9 mouse cellular contexts compared by ENCODE assay signal in genomic region chr8:95037106-95037925, GRCm38 (mm10). TPM values are rescaled to one million over a fixed set of nuclear protein-coding genes. Genes with fewer than 3 reads are reported as not detected.
DNase-seq lines count a peak whose midpoint lies in the region; ATAC-seq lines count a peak whose summit lies in the region.
"Had no signal": no experiment of that assay in that cellular context is flagged by ENCODE, and none has a peak within 500 bp of the region (broad histone marks: within the 10 kb centered on the region; RNA-seq: fewer than 3 reads in every experiment).

No protein-coding gene starts in this region.

- no peaks in the 10 kb centered on the region for H3K27me3 ChIP-seq in embryonic facial prominence, embryonic 14.5 days (replicated peaks; ENCODE audit: control insufficient read depth, insufficient read depth, low read length)
- no peaks in the 10 kb centered on the region for H3K27me3 ChIP-seq in liver, embryonic 16.5 days (ENCODE audit: control insufficient read depth, insufficient read depth, low read depth, low read length)
- H3K27me3 ChIP-seq: embryonic facial prominence, embryonic 12.5 days had no signal

- H3K4me2 ChIP-seq in embryonic facial prominence, embryonic 14.5 days (ENCODE audit: low read depth, low read length): no peak overlapping the region
- no peak overlapping the region for H3K4me2 ChIP-seq in liver, embryonic 16.5 days (ENCODE audit: low read depth, low read length)
- H3K4me2 ChIP-seq: embryonic facial prominence, embryonic 12.5 days had no signal

- H3K4me3 ChIP-seq in embryonic facial prominence, embryonic 14.5 days (ENCODE audit: low read depth, low read length): no peak overlapping the region
- H3K4me3 ChIP-seq in liver, embryonic 16.5 days (ENCODE audit: low read depth, low read length): no peak overlapping the region
- H3K4me3 ChIP-seq: embryonic facial prominence, embryonic 12.5 days had no signal

- H3K9me3 ChIP-seq in embryonic facial prominence, embryonic 14.5 days (ENCODE audit: control insufficient read depth, low read length): no peaks in the 10 kb centered on the region
- H3K9me3 ChIP-seq in liver, embryonic 16.5 days (replicated peaks; ENCODE audit: control insufficient read depth, low read length): no peaks in the 10 kb centered on the region
- H3K9me3 ChIP-seq: embryonic facial prominence, embryonic 12.5 days had no signal

- H3K9ac ChIP-seq in embryonic facial prominence, embryonic 14.5 days (ENCODE audit: low read depth, low read length): no peak overlapping the region
- no peak overlapping the region for H3K9ac ChIP-seq in liver, embryonic 16.5 days (ENCODE audit: low read depth, low read length)
- H3K9ac ChIP-seq: embryonic facial prominence, embryonic 12.5 days had no signal

- 58% methylated on average over 7 of the region's 7 CpGs for WGBS in embryonic facial prominence, embryonic 14.5 days
- WGBS in liver, embryonic 16.5 days (ENCODE audit: insufficient replicate concordance): 33% methylated on average over 7 of the region's 7 CpGs

- no peaks in the 10 kb centered on the region for H3K36me3 ChIP-seq in embryonic facial prominence, embryonic 14.5 days (ENCODE audit: control insufficient read depth, insufficient read depth, low read length)
- no peaks in the 10 kb centered on the region for H3K36me3 ChIP-seq in liver, embryonic 16.5 days (ENCODE audit: control insufficient read depth, insufficient read depth)
- H3K36me3 ChIP-seq: embryonic facial prominence, embryonic 12.5 days had no signal

- ATAC-seq in embryonic facial prominence, embryonic 14.5 days (ENCODE audit: low read depth): peak; percentile 93
- ATAC-seq in liver, embryonic 16.5 days (ENCODE audit: low read depth): peak; percentile 60
- ATAC-seq in CD4-positive, CD25-positive, alpha-beta regulatory T cell, adult 4 months: no peak

- peaks cover 6% of the 10 kb centered on the region; the same call in 1 of the 2 replicates for H3K4me1 ChIP-seq in embryonic facial prominence, embryonic 14.5 days (ENCODE audit: control insufficient read depth, insufficient read depth, low read length)
- H3K4me1 ChIP-seq in liver, embryonic 16.5 days (ENCODE audit: control insufficient read depth, low read depth, low read length): no peaks in the 10 kb centered on the region
- H3K4me1 ChIP-seq: embryonic facial prominence, embryonic 12.5 days had no signal

- DNase-seq in testis, postnatal 14 days (ENCODE audit: low spot score): peak; percentile 42
- DNase-seq in testis, postnatal 10 days (ENCODE audit: low spot score): no peak
- peak; percentile 82 for DNase-seq in embryonic facial prominence, embryonic 14.5 days (ENCODE audit: low spot score)
- peak; percentile 56 for DNase-seq in kidney, postnatal 10 days
- DNase-seq in right cerebral cortex, postnatal 14 days: peak; percentile 50

- no peak overlapping the region for H3K27ac ChIP-seq in embryonic facial prominence, embryonic 14.5 days (replicated peaks; ENCODE audit: low read depth, low read length)
- no peak overlapping the region for H3K27ac ChIP-seq in liver, embryonic 16.5 days (ENCODE audit: low read length)
- H3K27ac ChIP-seq: embryonic facial prominence, embryonic 12.5 days had no signal

RNA-seq across cellular contexts. Expression of gene Drc7, which starts 17.6 kb away (rescaled TPM):
- 0.47 and 0.60 TPM in 2 replicates for polyA plus RNA-seq in embryonic facial prominence, embryonic 14.5 days (2014; fragmentation: Nextera tagmentation; extraction: Ambion mirVana)
- 0.44 and 0.50 TPM in 2 replicates for polyA plus RNA-seq in liver, embryonic 16.5 days (2015; fragmentation: Nextera tagmentation; extraction: Ambion mirVana)
- polyA plus RNA-seq in CD4-positive, CD25-positive, alpha-beta regulatory T cell, adult 4 months (2017; shearing (Covaris generic)): not detected
- polyA plus RNA-seq: neural tube, embryonic 11.5 days had no signal

RNA-seq across cellular contexts. Expression of gene Adgrg3, which starts 19.8 kb away (rescaled TPM):
- polyA plus RNA-seq in embryonic facial prominence, embryonic 14.5 days (2014; fragmentation: Nextera tagmentation; extraction: Ambion mirVana): 3.3 and 3.6 TPM in 2 replicates
- polyA plus RNA-seq in liver, embryonic 16.5 days (2015; fragmentation: Nextera tagmentation; extraction: Ambion mirVana): 8.3 and 9.1 TPM in 2 replicates
- under 1 TPM in 1 of 2 experiments, not detected in 1; 0.51 TPM for polyA plus RNA-seq in CD4-positive, CD25-positive, alpha-beta regulatory T cell, adult 4 months (2017; shearing (Covaris generic))

RNA-seq across cellular contexts. Expression of gene Katnb1, which starts 43.7 kb away (rescaled TPM):
- 18.6 and 20.8 TPM in 2 replicates for polyA plus RNA-seq in embryonic facial prominence, embryonic 14.5 days (2014; fragmentation: Nextera tagmentation; extraction: Ambion mirVana)
- 8.2 and 9.6 TPM in 2 replicates for polyA plus RNA-seq in liver, embryonic 16.5 days (2015; fragmentation: Nextera tagmentation; extraction: Ambion mirVana)
- 10 to 100 TPM; 13.6 to 21.3 TPM for polyA plus RNA-seq in CD4-positive, CD25-positive, alpha-beta regulatory T cell, adult 4 months (2017; shearing (Covaris generic))
